Mouse (Mus musculus): ENCODE results near the gene Gpbp1. TPM values are rescaled to one million over a fixed set of nuclear protein-coding genes. Genes with fewer than 3 reads are reported as not detected.

The Gpbp1 gene
- total RNA-seq, 4 experiments from 2014 or later, result 83.8 to 113 (median 95.5) TPM

DNA sequence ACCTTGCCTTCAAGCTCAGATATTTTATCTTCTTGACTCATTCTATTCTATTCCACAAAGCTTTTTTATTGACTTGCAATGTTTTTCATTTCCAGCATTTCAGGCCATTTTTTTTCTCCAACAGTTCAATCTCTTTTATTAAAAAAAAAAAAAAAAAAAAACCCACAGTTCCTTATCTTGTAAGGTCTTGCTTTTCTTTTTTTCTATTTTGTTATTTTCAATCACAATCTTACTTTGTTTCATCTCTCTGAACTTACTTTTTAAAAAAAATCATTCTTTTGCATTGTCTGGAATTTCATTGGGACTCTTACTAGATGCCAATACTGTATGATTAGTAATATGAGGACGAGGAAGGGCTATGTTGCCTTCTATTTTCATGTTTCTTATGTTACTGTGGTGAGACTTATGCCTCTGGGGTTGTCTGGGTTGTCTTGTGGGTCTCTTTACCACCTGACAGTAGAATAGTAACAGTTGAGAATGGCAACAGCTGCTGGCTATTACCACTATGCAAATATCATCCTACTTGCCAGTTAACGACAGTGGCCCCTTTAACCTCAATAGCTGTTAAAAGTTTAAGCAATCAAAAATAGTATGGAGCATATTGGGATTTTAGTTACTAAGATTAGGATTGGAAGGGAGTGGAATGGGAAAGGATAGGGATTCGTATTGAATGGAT is 19.2 kb downstream of the Gpbp1 start:
- DNase-seq (ENCODE audit: low spot score in 2 of 2), result no peak

DNA sequence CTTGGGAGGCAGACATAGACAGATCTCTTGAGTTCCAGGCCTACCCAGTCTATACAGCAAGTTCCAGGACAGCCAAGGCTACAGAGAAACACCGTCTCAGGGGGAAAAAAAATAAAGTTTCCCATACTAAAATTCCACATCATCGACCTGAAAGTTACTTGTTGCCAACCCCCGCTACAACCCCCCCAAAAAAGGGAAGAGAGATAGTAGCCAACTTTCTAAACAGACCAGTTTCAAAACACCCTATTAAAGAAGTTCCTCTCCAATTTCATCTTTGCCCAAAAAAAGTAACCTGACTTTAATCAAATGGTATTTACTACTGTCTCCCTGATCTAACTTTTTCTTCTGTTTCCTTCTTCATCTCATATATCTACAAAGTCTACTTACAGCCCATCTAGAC is 22.6 kb downstream of the Gpbp1 start:
- no peak for DNase-seq (ENCODE audit: low spot score in 2 of 2)

DNA sequence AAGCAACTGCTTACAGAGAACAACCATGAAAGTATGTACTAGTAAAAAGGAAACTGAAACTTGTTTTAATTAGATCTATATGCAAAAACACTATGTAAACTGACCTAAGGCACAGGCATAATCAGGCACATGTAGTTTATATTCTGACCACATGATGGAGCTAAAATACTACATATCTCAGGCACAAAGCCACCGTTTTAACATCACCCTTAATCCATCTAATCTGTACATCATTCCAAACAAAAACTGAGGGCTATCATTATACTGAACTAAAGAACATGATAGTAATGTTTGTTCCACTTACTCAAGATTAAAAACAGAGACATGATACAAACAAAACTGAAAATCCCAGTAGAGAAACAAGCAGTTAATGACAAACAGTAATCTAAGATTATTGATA is 28.5 kb downstream of the Gpbp1 start:
- no peak for DNase-seq (ENCODE audit: low spot score in 2 of 2)

DNA sequence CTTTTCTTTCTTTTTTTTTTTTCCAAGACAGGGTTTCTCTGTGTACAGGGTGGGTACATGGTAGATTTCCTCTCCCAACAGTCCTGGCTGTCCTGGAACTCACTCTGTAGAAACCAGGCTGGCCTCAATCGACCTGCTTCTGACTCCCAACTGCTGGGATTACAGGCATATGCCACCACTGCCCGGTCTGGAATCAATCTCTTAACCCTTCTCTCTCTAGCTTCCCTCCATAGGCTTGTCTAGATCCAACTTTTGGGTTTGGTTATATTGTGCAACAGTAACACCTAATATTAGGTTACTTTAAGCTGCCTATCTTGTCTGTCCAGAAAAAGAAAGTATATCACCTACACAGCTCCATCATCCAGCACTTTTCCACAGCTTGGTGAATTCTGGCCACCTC is 33.1 kb downstream of the Gpbp1 start:
- no peak for DNase-seq (ENCODE audit: low spot score in 2 of 2)

DNA sequence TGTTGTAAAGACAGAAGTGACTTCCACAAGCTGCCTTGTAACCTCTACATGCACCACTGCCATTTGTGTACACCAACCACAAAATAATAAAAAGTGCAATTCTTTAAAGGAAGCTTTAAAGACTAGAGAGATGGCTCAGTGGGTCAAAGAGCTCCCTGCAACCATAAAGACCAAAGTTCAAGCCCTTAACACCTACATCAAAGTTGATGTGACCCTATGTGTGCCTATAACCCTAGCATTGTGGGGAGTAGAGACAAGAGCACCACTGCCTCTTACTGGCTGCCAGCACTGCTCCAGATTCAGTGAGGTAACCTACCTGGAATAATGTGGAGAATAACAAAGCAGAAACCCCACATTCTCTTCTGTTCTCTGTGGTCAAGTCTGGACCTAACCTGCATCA is 45.6 kb downstream of the Gpbp1 start:
- no peak for DNase-seq (ENCODE audit: low spot score in 2 of 2)

DNA sequence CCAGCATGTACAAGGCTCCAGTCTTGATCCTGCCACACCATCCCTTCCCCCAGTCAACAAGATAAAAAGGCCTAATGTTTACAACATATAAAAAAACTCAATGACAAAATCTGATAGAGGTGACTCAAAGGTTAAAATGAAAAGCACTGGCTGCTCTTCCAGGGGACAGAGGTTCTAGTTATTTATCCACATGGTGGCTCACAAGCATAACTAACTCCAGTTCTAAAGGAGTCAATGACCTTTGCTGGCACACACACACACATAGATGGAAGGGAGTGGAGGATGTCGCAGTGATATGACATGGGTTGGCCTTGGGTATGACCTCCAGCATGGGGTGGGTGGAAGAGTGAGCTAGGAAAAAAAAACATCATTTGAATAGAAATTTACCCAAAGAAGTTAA is 58.7 kb downstream of the Gpbp1 start:
- DNase-seq (ENCODE audit: low spot score in 2 of 2), result no peak

DNA sequence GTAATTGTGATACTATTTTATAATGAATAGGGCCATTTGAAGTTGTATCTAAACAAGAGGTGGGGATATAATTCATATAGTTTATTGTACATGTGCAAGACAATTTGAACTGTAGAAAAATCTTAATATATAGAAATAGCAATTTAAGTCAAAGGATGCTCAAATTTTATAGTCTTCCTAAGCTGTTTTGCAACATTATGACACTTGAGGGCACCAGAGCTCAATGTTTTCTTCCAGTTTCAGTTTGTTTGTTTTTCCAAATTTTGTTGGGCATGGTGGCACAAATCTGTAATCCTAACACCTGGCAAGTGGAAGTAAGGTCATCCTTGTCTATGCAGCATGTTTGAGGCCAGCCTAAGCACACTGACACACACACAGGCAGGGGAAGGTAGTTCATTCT is 68.6 kb downstream of the Gpbp1 start:
- no peak for DNase-seq (ENCODE audit: low spot score in 2 of 2)

DNA sequence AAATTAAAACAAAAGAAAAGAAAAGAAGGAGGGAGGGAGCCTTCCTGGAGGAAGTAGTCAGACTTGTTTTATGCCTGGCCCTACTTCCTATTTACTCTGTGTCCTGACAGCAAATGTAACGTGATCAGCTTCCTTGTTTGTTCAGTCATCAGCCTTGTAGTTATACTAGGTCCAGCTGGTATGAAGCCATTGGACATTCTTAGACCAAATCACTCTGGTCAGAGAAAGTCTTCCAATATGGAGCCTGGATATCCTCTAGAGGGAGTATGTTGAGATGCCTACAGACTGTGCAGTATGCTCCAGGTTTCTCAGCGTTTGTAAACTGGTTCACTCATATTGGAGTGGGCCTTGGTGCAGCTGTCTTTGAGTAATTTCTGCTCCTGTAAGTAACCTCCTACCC is 71.8 kb downstream of the Gpbp1 start:
- DNase-seq (ENCODE audit: low spot score in 2 of 2), result no peak

DNA sequence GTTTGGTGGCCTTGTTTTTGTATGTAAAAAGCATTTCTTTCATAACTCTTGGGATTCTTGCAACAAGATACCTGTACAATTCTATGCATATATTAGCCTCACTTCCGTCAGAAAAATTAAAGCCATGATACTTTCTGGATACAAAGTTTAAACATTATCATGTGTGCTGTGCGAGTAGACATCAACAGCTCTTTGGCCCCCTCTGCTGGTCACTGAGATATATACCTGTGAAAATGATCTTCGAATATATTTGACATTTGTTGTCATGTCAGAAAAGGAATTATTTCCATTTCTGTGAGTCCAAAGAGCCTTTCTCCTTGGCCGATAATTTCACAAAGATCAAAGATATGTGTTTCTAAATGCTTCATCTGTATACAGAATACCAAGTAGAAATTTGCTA is 76.8 kb downstream of the Gpbp1 start:
- peak in 1 of 2 experiments; percentile 67 for DNase-seq (ENCODE audit: low spot score in 2 of 2)

DNA sequence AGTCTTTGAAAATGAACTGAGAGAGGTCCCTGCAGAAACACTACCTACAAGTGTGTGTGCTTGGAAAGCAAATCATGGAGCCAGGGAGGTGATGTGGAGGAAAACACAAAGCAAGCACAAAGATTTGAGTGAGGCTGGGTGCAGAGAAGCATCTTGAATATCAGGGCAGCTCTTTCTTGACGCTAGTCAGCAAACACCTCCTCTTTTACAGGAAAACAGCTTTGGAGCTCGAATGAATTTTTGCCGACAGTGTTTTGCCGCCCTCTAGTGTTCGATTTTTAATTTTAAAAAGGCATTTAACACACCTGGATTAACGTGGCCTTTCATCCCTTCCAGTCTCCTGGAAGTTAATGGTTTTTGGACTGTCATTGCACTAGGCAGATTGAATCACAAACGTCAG is 79.1 kb downstream of the Gpbp1 start:
- DNase-seq (ENCODE audit: low spot score in 2 of 2), result no peak

DNA sequence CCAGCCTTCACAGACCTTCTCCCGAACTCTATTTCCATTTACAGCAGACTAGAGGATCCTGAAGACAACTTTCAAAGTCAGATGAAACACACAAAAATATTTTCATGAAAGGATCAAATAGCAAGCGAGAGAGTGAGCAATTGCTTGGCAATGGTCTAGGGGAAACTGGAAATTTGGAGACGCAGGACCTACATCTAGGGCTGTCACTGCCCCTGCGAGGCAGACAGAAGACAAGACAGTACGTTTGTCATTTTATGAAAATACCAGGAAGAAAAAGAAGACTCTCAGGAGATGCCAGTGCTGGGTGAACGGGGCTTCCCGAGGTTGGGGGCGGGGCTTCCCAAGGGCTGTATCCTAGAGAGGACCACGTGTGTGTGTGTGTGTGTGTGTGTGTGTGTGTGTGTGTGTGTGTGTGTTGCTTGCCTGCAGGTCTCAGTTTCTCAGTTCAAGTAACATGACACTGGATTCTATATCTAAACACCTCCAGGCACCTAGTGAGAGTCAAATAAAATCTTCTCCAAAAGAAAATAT is 83.0 kb downstream of the Gpbp1 start:
- no peak for DNase-seq (ENCODE audit: low spot score in 2 of 2)

DNA sequence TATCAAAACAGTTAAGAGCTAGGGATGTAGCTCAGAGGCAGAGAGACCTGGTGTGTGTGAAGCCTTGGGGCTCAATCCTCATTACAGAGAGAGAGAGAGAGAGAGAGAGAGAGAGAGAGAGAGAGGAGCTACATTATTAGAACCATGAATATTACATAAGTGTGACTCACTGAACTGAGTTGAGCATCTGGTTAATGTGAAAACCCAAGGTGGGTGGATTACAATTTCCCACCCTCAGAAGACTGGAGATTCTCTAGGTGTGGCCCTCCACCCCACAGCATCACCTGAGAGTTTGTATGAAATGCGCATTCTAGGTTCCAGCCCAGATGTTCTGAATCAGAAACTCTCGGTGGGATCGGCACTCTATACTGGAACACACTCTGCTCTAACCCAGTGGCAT is 84.0 kb downstream of the Gpbp1 start:
- DNase-seq (ENCODE audit: low spot score in 2 of 2), result no peak

DNA sequence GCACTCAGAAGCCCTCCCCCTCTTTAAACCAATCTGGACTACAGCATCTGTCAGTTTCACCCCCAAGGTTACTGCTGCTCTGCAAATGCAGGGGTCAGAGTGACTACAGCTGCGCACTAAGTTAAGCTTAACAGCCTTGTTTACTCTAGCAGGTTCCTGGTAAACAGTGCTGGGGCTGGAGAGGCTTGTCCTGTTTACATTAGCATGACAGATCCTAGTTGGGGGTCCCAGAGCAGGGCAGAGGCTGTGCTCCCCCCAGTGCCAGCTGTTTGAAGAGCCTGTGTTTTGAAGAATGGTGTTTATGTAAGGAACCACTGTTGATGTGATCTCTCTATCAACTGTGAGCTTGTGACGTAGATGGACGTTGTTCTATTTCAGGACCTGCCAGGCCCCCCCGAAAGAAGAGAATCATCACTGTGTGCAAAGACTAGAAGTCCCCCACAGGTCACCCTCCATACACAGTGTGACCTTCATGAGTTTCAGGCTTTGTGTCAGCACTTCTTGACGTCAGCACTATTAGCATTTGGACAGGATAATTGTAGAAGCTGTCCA is 92.2 kb downstream of the Gpbp1 start:
- no peak for DNase-seq (ENCODE audit: low spot score in 2 of 2)

DNA sequence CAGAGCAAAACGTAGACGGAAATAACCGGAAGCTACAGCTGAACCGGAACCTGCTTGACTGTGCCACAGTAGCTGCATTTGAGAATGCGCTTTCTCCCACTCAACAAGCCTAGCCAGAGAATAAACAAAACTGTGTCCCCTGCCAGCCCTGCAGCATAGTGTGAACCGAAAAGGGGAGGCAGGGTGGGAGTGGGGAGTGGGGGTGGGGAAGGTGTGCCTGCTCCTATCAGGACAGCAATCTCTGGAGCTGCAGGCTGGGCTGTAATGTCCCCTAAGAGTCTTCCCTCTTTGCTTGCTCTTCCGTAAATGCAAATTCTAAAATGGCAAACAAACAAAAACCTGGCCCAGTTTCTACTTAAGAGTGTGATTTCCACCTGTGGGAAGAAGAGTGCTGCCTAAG is 92.8 kb downstream of the Gpbp1 start:
- no peak for DNase-seq (ENCODE audit: low spot score in 2 of 2)

DNA sequence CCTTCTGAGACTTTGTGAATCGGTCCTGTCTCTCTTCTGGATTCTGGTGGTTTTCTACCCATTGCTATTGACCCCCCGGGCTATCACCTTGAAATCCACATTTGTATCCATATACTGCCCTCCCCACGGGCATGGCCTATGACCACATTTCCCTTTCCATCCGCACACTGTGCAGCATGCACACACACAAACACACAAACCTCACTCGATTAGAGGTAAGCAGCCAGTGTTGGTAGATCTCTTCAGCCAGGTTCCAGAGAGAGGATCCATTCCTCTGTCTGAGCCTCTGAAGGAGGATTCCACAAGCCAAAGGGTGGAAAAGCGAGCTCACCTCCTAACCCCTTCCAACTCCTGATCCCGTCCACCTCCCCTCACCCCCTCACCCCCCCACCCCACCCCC is 94.4 kb downstream of the Gpbp1 start:
- DNase-seq (ENCODE audit: low spot score in 2 of 2), result no peak

DNA sequence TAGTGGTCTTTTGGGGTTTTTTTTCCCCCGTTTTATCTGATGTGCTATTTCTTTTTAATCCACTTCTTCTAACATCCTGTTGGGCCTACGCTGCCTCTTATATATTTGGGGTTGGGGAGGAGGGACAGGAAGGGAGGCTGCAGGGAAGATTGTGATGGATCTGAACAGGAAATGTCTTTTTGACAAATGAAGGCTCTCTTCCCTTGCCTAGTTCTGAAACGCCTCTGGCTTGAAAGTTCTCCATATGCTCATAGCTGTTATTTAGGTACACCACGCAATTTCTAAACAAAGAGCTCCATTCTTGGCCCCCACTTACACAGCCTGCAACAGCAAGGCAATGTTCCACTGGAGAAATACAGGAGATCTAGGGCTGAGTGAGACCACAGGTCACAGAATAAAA is 95.0 kb downstream of the Gpbp1 start:
- no peak for DNase-seq (ENCODE audit: low spot score in 2 of 2)

DNA sequence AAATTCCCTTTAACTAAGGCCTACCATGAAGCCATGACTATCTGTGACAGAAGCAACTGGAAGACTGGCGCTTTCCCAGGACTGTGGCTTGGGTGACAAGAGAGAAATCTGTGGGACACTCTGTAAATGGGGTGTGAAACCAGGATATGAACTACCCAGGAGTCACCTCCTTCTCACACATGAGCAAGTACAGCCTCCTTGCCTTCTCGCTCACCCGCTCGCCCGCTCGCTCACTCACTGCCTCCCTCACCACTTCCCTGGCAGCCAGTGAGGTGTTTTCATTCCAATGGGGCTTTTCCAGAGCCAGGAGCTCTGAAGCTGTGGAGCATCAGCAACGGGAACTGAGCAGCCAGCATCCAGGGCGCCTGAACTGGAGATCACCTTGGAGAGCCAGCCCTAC is 95.6 kb downstream of the Gpbp1 start:
- no peak for DNase-seq (ENCODE audit: low spot score in 2 of 2)

DNA sequence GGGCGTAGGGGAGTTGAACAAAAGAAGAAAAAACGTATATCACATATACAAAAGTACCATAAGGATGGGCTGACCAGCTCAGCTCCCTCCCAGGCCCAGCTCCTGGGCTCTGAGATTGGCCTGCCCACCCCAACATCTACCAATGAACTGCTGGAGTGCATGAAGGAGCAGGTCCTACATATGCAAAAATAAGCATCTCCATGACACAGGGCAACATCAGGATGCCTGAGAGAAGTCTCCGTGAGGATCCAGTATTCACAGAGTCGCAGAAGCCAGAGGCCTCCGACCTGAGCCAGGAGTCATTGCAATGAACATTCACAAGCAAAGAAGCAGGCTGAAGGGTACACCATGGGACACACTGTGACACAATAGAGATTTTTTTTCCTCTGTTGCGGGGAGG is 96.5 kb downstream of the Gpbp1 start:
- DNase-seq (ENCODE audit: low spot score in 2 of 2), result no peak

DNA sequence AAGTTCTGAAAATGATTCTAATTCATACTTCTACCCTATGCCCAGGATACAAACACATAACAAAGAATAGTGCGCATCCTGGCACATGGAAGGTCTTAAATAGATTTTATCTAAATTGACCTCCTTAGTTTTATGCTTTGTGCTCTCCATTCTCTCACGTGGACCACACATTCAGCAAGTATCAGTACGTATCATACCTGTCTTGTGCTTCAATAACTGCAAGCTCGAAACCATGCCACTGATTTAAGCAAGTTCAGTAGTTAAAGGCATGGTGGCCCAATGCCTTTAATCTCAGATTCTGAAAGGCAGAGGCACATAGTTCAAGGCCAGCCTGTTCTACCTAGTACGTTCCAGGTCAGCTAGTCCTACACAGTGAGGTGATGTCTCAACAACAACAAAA is 98.5 kb downstream of the Gpbp1 start:
- DNase-seq (ENCODE audit: low spot score in 2 of 2), result no peak

DNA sequence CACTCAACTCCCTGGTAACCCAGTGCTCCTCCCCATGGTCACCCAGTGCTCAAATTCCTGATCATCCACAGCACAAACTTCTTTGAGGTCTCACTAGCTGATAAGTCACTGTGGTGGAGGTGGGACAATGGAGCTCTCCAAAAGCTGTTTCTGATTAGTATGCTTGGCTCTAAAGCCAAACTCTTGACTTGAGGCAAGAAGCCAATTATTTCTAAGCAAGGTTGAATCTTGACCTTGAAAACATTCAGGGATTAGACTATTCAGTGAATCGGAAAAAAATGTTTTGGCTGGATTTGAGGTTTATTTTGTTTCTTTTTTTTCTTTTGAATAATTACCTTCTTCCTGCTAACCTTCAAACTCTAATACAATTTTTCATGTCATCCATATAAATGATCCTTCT is 98.9 kb downstream of the Gpbp1 start:
- no peak for DNase-seq (ENCODE audit: low spot score in 2 of 2)

DNA sequence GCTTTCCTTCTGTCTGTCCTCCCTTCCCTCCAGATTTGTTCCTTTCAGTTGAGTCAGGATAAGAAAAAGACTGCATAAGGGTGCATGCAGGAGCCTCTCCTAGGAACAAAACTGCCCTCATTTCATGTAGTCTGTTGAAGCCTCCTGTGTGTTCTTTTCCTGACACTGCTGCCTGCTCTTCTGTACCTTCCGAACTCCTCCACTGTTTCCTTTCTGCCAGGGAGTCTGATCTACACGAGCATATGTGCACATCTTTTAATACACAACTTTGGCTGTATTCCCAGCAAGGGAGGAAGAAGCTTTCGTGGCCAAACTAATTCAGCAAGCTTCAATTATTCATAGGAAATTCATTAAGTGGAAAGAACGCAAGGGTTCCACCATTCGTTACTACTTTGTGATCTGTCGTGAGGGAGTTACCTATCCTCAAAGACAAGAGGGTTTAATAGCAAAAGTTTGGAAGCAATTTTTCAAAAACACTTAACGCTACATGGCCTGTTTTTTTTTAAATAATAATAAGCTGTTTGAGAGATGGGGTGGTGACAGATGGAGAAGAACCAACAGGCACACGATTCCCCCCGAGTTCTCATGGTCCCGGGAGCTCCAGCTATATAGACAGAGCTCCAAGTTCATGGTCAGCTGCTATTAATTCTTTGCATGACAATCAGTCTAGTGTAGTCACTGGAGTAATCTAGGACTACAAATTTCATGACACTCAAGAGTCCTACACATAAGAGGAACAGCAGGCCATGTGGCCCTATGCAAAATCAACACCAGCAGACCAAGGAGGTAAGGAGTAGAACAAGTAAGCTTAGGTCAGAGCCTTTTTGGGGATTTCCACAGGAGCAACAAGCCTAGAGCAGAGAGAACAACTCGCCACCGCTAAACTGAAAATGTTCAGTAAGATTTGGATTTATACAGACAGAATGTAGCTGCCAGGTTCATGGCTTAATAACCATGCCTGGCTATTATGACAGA is 105.6 kb downstream of the Gpbp1 start:
- peak; percentile 37 to 45 for DNase-seq (ENCODE audit: low spot score in 2 of 2)

Data from layer of hippocampus, adult 8-10 months (tissue).